8 mouse cellular contexts compared by ENCODE assay signal in the genomic region with DNA sequence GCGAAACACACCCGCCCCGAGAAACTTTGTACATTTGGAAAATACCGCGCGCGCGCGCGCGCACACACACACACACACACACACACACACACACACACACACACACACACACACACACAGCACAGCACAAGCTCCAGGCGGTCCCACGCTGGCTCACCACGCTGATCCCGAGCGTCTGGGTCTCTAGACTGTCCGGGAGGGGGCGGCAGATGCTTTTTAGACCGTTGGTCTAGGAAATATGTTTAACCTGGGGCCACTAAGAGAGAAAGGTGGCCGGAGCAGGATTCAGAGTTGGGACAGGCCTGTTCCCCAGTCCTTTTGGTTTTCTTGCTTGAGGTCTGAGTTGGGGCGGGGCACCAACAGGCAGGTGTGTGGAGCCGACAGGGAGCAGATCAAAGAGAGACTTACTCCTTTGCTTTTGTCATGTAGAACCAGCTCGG. TPM values are rescaled to one million over a fixed set of nuclear protein-coding genes. Genes with fewer than 3 reads are reported as not detected.
DNase-seq lines count a peak whose midpoint lies in the region; ATAC-seq and TF ChIP-seq lines count a peak whose summit lies in the region.

No protein-coding gene starts in this region.

- H3K4me1 ChIP-seq in intestine, postnatal 0 days (replicated peaks; ENCODE audit: control insufficient read depth, insufficient read depth, low read length) = no peaks in the 10 kb centered on the region
- H3K4me1 ChIP-seq in olfactory bulb, adult 2 months (ENCODE audit: control insufficient read depth, insufficient read depth, low read length) = peaks cover 25% of the 10 kb centered on the region

- TF ChIP-seq POLR2A in olfactory bulb, adult 2 months (IDR thresholded peaks at IDR 0.05; ENCODE audit: insufficient read depth, low read depth, low read length) = no peak

- H3K27ac ChIP-seq in layer of hippocampus, adult 2 months = no peak overlapping the region
- no peak overlapping the region for H3K27ac ChIP-seq in intestine, postnatal 0 days (ENCODE audit: low read depth, low read length)
- H3K27ac ChIP-seq in olfactory bulb, adult 2 months (ENCODE audit: insufficient read depth, low read depth, low read length) = no peak overlapping the region

- H3K27me3 ChIP-seq in intestine, postnatal 0 days (replicated peaks; ENCODE audit: control insufficient read depth, insufficient read depth, low read length) = no peaks in the 10 kb centered on the region; the same call in 1 of the 2 replicates

- H3K36me3 ChIP-seq in intestine, postnatal 0 days (ENCODE audit: control insufficient read depth, insufficient read depth) = no peaks in the 10 kb centered on the region

- no peaks in the 10 kb centered on the region for H3K9me3 ChIP-seq in intestine, postnatal 0 days (ENCODE audit: control insufficient read depth)

- peak; percentile 44; the same call in 1 of the 2 replicates for ATAC-seq in intestine, postnatal 0 days

- DNase-seq in layer of hippocampus, adult 2 months (ENCODE audit: low spot score in 2 of 2) = no peak
- no peak for DNase-seq in layer of hippocampus, adult 11-12 months (ENCODE audit: low spot score)
- DNase-seq in adrenal gland, postnatal 25 days = peak; percentile 78
- peak; percentile 68 for DNase-seq in gastrocnemius, postnatal 10 days
- DNase-seq in lung, adult 18-20 months = peak; percentile 61 to 67
- DNase-seq in adipocyte (ENCODE audit: low spot score) = no peak

- H3K4me3 ChIP-seq in layer of hippocampus, adult 2 months = peak overlapping the region; percentile 33
- peak overlapping the region; percentile 40 for H3K4me3 ChIP-seq in intestine, postnatal 0 days (ENCODE audit: low read depth, low read length)
- H3K4me3 ChIP-seq in olfactory bulb, adult 2 months (ENCODE audit: insufficient read depth, low read depth, low read length) = peak overlapping the region; percentile 32

- H3K4me2 ChIP-seq in intestine, postnatal 0 days (replicated peaks; ENCODE audit: low read depth) = peak overlapping the region; percentile 73

- H3K9ac ChIP-seq in intestine, postnatal 0 days (ENCODE audit: low read depth, low read length) = no peak overlapping the region

- peak; percentile 58 for TF ChIP-seq CTCF in layer of hippocampus, adult 2 months (conservative IDR thresholded peaks at IDR 0.05)
- peak; percentile 75 for TF ChIP-seq CTCF in intestine, postnatal 0 days (IDR thresholded peaks at IDR 0.05; ENCODE audit: low read depth)
- TF ChIP-seq CTCF in olfactory bulb, adult 2 months (IDR thresholded peaks at IDR 0.05; ENCODE audit: insufficient read depth, low read depth, low read length) = no peak

- 3% methylated on average over 23 of the region's 23 CpGs for WGBS in intestine, postnatal 0 days
- 7% methylated on average over 23 of the region's 23 CpGs for WGBS in olfactory bulb, adult 2 months

RNA-seq across cellular contexts. Expression of a gene that starts 30.4 kb away (rescaled TPM):
- total RNA-seq in layer of hippocampus, adult 2 months (2021) = 10 to 100 TPM; 32.3 to 34.3 TPM
- total RNA-seq in adrenal gland, postnatal 25 days (2021) = 39.5 and 40.8 TPM in 2 replicates
- total RNA-seq in gastrocnemius, postnatal 10 days (2021) = 10 to 100 TPM; 12.5 to 14.1 TPM
- polyA plus RNA-seq in intestine, postnatal 0 days (2015; fragmentation: Nextera tagmentation; extraction: Ambion mirVana) = 4.0 and 4.4 TPM in 2 replicates
- polyA plus RNA-seq in olfactory bulb, adult 2 months (2012; ENCODE audit: insufficient read depth, insufficient read length, low replicate concordance, missing spikeins) = not detected in 2 replicates

RNA-seq across cellular contexts. Expression of a gene that starts 31.6 kb away (rescaled TPM):
- 10 to 100 TPM; 37.1 to 40.5 TPM for total RNA-seq in layer of hippocampus, adult 2 months (2021)
- 139 and 144 TPM in 2 replicates for total RNA-seq in adrenal gland, postnatal 25 days (2021)
- total RNA-seq in gastrocnemius, postnatal 10 days (2021) = 10 to 100 TPM; 55.7 to 56.2 TPM
- 106 and 124 TPM in 2 replicates for polyA plus RNA-seq in intestine, postnatal 0 days (2015; fragmentation: Nextera tagmentation; extraction: Ambion mirVana)
- not detected in 2 replicates for polyA plus RNA-seq in olfactory bulb, adult 2 months (2012; ENCODE audit: insufficient read depth, insufficient read length, low replicate concordance, missing spikeins)

Comparison
In these comparisons a context has a peak if more than half of its experiments do, and no peak if none do; other contexts are left out.
1. DNase-seq: peak in adrenal gland, postnatal 25 days (single experiment), gastrocnemius, postnatal 10 days (single experiment) and lung, adult 18-20 months (2 of 2); none in layer of hippocampus, adult 2 months (0 of 2), layer of hippocampus, adult 11-12 months (single experiment) and adipocyte (single experiment).
2. Peak in every context shown above with its lines, with median percentiles within 50 percentile points of each other: H3K4me3 ChIP-seq.